Mouse (Mus musculus): ENCODE measurements around the gene Kif17. TPM values are rescaled to one million over a fixed set of nuclear protein-coding genes. Genes with fewer than 3 reads are reported as not detected.

The Kif17 gene
- total and polyA plus RNA-seq, 3 experiments: 0.16 TPM; not detected in 1

DNA sequence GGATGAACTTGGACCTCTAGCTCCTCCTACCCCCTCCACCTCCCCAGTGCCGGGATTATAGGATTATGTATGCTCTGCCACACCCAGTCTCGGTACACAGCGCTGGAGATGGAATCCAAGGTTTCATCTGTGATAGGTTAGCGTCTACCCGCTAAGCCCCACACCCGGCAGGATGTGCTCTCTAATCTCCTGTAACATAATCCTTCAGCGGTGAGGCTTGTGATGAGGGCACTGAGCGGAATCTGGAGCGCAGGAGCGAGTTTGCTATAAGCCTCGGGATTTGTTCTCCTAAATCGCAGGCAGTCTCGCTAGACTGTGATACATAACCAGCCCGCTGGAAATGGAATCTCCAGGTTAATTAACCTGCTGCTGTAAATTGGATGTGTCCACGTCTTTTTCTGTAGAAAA lies 80.0 kb downstream of the Kif17 start:
- peaks cover 2% of the 10 kb centered on the region; the same call in 1 of the 2 replicates for H3K9me3 ChIP-seq (replicated peaks)
- H3K36me3 ChIP-seq (replicated peaks): no peaks in the 10 kb centered on the region
- no peak overlapping the region for H3K4me3 ChIP-seq (ENCODE audit: low read depth, low read length)
- peaks cover 19% of the 10 kb centered on the region for H3K27me3 ChIP-seq (ENCODE audit: insufficient read depth, low read length)
- DNase-seq (ENCODE audit: low spot score): no peak
- H3K4me1 ChIP-seq (ENCODE audit: insufficient read depth, low read depth, low read length): peaks cover 7% of the 10 kb centered on the region
- TF ChIP-seq GATA1 (IDR thresholded peaks at IDR 0.05; ENCODE audit: borderline replicate concordance, low read length): no peak
- no peak for TF ChIP-seq CTCF (IDR thresholded peaks at IDR 0.05; ENCODE audit: low read depth, low read length)
- no peak for TF ChIP-seq POLR2AphosphoS5 (IDR thresholded peaks at IDR 0.05; ENCODE audit: insufficient replicate concordance, low read depth, low read length)
- no peak for TF ChIP-seq TAL1 (conservative IDR thresholded peaks at IDR 0.05; ENCODE audit: low read depth, low read length)
- no peak for TF ChIP-seq GATA2 (IDR thresholded peaks at IDR 0.05; ENCODE audit: borderline replicate concordance, low read depth, low read length)
- no peak for ATAC-seq (ENCODE audit: extremely low read depth, insufficient number of reproducible peaks, low FRiP score, poor library complexity, severe bottlenecking)

DNA sequence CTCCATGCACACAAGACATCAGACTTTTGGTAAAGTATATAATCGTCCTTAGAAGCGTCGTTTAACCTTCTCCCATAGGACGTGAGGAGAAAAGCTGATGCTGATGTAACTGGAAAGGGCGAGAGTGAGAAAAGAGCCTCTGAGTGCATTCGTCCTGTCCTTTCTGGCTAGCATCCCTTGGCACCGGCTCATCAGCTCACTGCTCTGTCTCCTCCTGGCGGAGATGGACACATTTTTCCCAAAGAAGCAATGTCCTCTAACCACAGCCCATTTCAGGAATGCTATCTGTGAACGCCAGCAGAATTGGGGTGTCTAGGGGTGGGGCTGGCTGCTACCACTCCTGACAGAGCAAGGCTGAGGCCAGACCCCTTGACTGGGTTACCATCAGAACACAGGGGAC lies 81.4 kb downstream of the Kif17 start:
- TF ChIP-seq CTCF (IDR thresholded peaks at IDR 0.05; ENCODE audit: low read depth, low read length) (no peak), GATA2 (IDR thresholded peaks at IDR 0.05; ENCODE audit: borderline replicate concordance, low read depth, low read length) (no peak), POLR2AphosphoS5 (IDR thresholded peaks at IDR 0.05; ENCODE audit: insufficient replicate concordance, low read depth, low read length) (no peak)
- no peaks in the 10 kb centered on the region; the same call in 1 of the 2 replicates for H3K4me1 ChIP-seq (ENCODE audit: insufficient read depth, low read depth, low read length)
- DNase-seq (ENCODE audit: low spot score) (no peak), ATAC-seq (ENCODE audit: extremely low read depth, insufficient number of reproducible peaks, low FRiP score, poor library complexity, severe bottlenecking) (no peak)
- peaks cover 2% of the 10 kb centered on the region; the same call in 1 of the 2 replicates for H3K9me3 ChIP-seq (replicated peaks)
- H3K27me3 ChIP-seq (ENCODE audit: insufficient read depth, low read length): peaks cover 19% of the 10 kb centered on the region
- no peaks in the 10 kb centered on the region for H3K36me3 ChIP-seq (replicated peaks)
- no peak overlapping the region for H3K4me3 ChIP-seq (ENCODE audit: low read depth, low read length)

DNA sequence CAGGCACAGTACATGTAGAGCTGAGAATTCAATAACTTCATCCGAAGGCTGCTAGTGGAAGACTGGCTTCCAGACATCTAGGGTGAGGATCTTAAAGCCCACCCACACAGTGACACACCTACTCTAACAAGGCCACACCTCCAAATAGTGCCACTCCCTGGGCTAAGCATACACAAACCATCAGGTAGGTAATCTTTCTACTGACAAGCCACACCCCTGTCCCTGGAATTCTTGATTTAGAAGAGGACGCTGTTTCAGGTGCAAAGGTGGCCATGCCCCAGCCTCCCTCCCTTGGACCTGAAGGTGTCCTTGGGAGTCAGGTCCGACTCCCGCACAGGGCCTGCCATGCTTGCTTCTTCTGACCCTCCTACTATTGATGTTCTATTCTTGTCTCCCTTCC lies 82.9 kb downstream of the Kif17 start:
- no peak for ATAC-seq (ENCODE audit: extremely low read depth, insufficient number of reproducible peaks, low FRiP score, poor library complexity, severe bottlenecking)
- no peak for TF ChIP-seq CTCF (IDR thresholded peaks at IDR 0.05; ENCODE audit: low read depth, low read length)
- TF ChIP-seq GATA1 (IDR thresholded peaks at IDR 0.05; ENCODE audit: borderline replicate concordance, low read length): no peak
- TF ChIP-seq TAL1 (conservative IDR thresholded peaks at IDR 0.05; ENCODE audit: low read depth, low read length): no peak
- TF ChIP-seq GATA2 (IDR thresholded peaks at IDR 0.05; ENCODE audit: borderline replicate concordance, low read depth, low read length): no peak
- no peaks in the 10 kb centered on the region for H3K36me3 ChIP-seq (replicated peaks)
- DNase-seq (ENCODE audit: low spot score): no peak
- H3K9me3 ChIP-seq (replicated peaks): peaks cover 2% of the 10 kb centered on the region; the same call in 1 of the 2 replicates
- peaks cover 19% of the 10 kb centered on the region for H3K27me3 ChIP-seq (ENCODE audit: insufficient read depth, low read length)
- H3K4me1 ChIP-seq (ENCODE audit: insufficient read depth, low read depth, low read length): no peaks in the 10 kb centered on the region
- no peak overlapping the region for H3K4me3 ChIP-seq (ENCODE audit: low read depth, low read length)

DNA sequence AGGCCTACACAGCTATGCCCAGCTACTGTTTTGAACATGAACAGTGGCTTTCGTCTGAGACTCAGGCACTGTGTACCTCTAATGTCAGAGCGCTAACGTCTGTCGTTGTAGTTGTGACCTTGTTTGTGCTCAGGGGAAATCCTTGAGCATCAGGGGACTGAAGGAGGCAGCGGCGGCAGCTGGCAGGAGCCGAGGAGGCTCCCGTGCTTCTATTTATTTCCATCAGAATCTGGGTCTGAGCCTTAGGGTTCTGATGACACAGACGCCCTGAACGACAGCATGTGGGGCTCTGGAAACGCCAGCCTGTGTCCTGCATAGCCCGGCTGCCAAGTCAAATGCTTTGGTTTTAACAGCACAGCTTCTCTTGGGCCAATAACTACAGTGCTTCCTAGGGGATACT lies 84.8 kb downstream of the Kif17 start:
- H3K27me3 ChIP-seq (ENCODE audit: insufficient read depth, low read length): peaks cover 19% of the 10 kb centered on the region
- no peak for DNase-seq (ENCODE audit: low spot score)
- no peaks in the 10 kb centered on the region for H3K36me3 ChIP-seq (replicated peaks)
- H3K9me3 ChIP-seq (replicated peaks): no peaks in the 10 kb centered on the region
- no peak for ATAC-seq (ENCODE audit: extremely low read depth, insufficient number of reproducible peaks, low FRiP score, poor library complexity, severe bottlenecking)
- no peaks in the 10 kb centered on the region for H3K4me1 ChIP-seq (ENCODE audit: insufficient read depth, low read depth, low read length)
- TF ChIP-seq GATA1 (IDR thresholded peaks at IDR 0.05; ENCODE audit: borderline replicate concordance, low read length) (no peak), TAL1 (conservative IDR thresholded peaks at IDR 0.05; ENCODE audit: low read depth, low read length) (no peak), CTCF (IDR thresholded peaks at IDR 0.05; ENCODE audit: low read depth, low read length) (no peak), POLR2AphosphoS5 (IDR thresholded peaks at IDR 0.05; ENCODE audit: insufficient replicate concordance, low read depth, low read length) (no peak), GATA2 (IDR thresholded peaks at IDR 0.05; ENCODE audit: borderline replicate concordance, low read depth, low read length) (no peak)
- H3K4me3 ChIP-seq (ENCODE audit: low read depth, low read length): no peak overlapping the region

DNA sequence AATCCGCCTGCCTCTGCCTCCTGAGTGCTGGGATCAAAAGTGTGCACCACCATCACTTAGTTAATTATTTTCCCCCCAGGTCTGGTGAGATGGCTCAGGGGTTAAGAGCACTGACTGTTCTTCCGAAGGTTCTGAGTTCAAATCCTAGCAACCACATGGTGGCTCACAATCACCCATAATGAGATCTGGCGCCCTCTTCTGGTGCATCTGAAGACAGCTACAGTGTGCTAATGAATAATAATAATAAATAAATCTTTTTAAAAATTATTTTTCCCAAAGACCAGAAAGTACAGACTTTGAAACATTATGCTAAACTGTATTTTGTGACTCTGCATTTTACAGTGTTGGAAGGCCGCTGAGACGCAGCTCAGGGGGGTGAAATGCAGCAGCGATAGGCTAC lies 85.4 kb downstream of the Kif17 start:
- Histone ChIP-seq H3K4me1 (ENCODE audit: insufficient read depth, low read depth, low read length) (no peaks in the 10 kb centered on the region), H3K27me3 (ENCODE audit: insufficient read depth, low read length) (peaks cover 23% of the 10 kb centered on the region), H3K36me3 (replicated peaks) (no peaks in the 10 kb centered on the region), H3K9me3 (replicated peaks) (no peaks in the 10 kb centered on the region), H3K4me3 (ENCODE audit: low read depth, low read length) (no peak overlapping the region)
- DNase-seq (ENCODE audit: low spot score) (no peak), ATAC-seq (ENCODE audit: extremely low read depth, insufficient number of reproducible peaks, low FRiP score, poor library complexity, severe bottlenecking) (no peak)
- TF ChIP-seq GATA2 (IDR thresholded peaks at IDR 0.05; ENCODE audit: borderline replicate concordance, low read depth, low read length) (no peak), GATA1 (IDR thresholded peaks at IDR 0.05; ENCODE audit: borderline replicate concordance, low read length) (no peak), POLR2AphosphoS5 (IDR thresholded peaks at IDR 0.05; ENCODE audit: insufficient replicate concordance, low read depth, low read length) (no peak), TAL1 (conservative IDR thresholded peaks at IDR 0.05; ENCODE audit: low read depth, low read length) (no peak), CTCF (IDR thresholded peaks at IDR 0.05; ENCODE audit: low read depth, low read length) (no peak)

DNA sequence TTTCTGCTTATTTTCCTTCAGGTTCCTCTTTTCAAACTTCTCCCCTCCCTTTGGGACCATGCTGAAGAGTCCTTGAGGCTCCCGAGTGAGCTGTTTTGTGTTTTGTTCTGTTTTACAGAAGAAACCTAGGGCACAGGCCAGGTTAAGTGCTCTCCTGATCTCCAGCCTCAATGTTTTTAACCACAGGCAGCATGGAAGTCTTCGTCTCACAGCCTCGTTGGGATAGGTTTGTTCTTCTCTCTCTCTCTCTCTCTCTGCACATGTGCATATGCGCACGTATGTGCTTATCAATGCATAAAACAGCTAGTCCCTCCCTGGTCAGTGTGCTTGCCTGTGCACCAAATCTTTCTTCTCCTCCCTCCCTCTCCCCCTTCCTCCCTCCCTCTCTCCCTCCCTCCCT lies 86.6 kb downstream of the Kif17 start:
- ATAC-seq (ENCODE audit: extremely low read depth, insufficient number of reproducible peaks, low FRiP score, poor library complexity, severe bottlenecking) (no peak), DNase-seq (ENCODE audit: low spot score) (no peak)
- Histone ChIP-seq H3K4me1 (ENCODE audit: insufficient read depth, low read depth, low read length) (no peaks in the 10 kb centered on the region), H3K27me3 (ENCODE audit: insufficient read depth, low read length) (peaks cover 23% of the 10 kb centered on the region), H3K4me3 (ENCODE audit: low read depth, low read length) (no peak overlapping the region), H3K9me3 (replicated peaks) (no peaks in the 10 kb centered on the region), H3K36me3 (replicated peaks) (no peaks in the 10 kb centered on the region)
- no peak for TF ChIP-seq GATA1 (IDR thresholded peaks at IDR 0.05; ENCODE audit: borderline replicate concordance, low read length)
- no peak for TF ChIP-seq POLR2AphosphoS5 (IDR thresholded peaks at IDR 0.05; ENCODE audit: insufficient replicate concordance, low read depth, low read length)
- no peak for TF ChIP-seq CTCF (IDR thresholded peaks at IDR 0.05; ENCODE audit: low read depth, low read length)
- TF ChIP-seq GATA2 (IDR thresholded peaks at IDR 0.05; ENCODE audit: borderline replicate concordance, low read depth, low read length): no peak
- TF ChIP-seq TAL1 (conservative IDR thresholded peaks at IDR 0.05; ENCODE audit: low read depth, low read length): no peak
